Mouse (Mus musculus) CD8-positive naive resting alpha-beta T cell, adult 2 months (primary cell): ENCODE data around the gene B9d2.
A peak's percentile ranks its signal among the peaks of the same experiment; 100 is the strongest.

Source experiments
- DNase-seq, 2 experiments: peaks; one replicate each; pipeline ENCODE4 v3.0.0; 2022; ENCODE audit warnings: low read depth in 2 of 2, low spot score in 2 of 2

Gene B9d2

GRCm38 (mm10) chr7:25674297-25674696, 6.3 kb upstream of the B9d2 start:
- DNase-seq: no peak

GRCm38 (mm10) chr7:25674719-25675300, 5.8 kb upstream of the B9d2 start, which contains the start of gene Tmem91:
Gene Tmem91, minus strand, starts transcription at chr7:25675166.
- DNase-seq: no peak

GRCm38 (mm10) chr7:25675405-25675804, 5.2 kb upstream of the B9d2 start:
- DNase-seq: no peak

GRCm38 (mm10) chr7:25676085-25676781, 4.3 kb upstream of the B9d2 start:
- no peak for DNase-seq

GRCm38 (mm10) chr7:25677013-25677412, 3.6 kb upstream of the B9d2 start:
- DNase-seq: no peak

- DNase-seq: no peak
These were observed 609 bp upstream of the B9d2 start for GRCm38 (mm10) chr7:25679971-25680370.

- DNase-seq: peak; percentile 39 to 48
These were observed 1.0 kb downstream of the B9d2 start for GRCm38 (mm10) chr7:25681341-25682231.

- peak; percentile 16 to 40 for DNase-seq
These were observed 3.0 kb downstream of the B9d2 start for GRCm38 (mm10) chr7:25683474-25684180.

- no peak for DNase-seq
These were observed 4.1 kb downstream of the B9d2 start for GRCm38 (mm10) chr7:25684659-25685058.

GRCm38 (mm10) chr7:25685926-25686470, 5.4 kb downstream of the B9d2 start:
- DNase-seq: no peak

GRCm38 (mm10) chr7:25686680-25687531, 6.3 kb downstream of the B9d2 start, which contains the start of gene Tgfb1:
Gene Tgfb1, plus strand, starts transcription at chr7:25687002.
- peak; percentile 83 to 85 for DNase-seq

- DNase-seq: peak; percentile 31 to 33
These were observed 7.3 kb downstream of the B9d2 start for GRCm38 (mm10) chr7:25687811-25688401.

GRCm38 (mm10) chr7:25688810-25689586, 8.4 kb downstream of the B9d2 start:
- DNase-seq: peak; percentile 60 to 73

GRCm38 (mm10) chr7:25689603-25690021, 9.0 kb downstream of the B9d2 start:
- no peak for DNase-seq

- DNase-seq: no peak
These were observed 9.5 kb downstream of the B9d2 start for GRCm38 (mm10) chr7:25690051-25690450.

- no peak for DNase-seq
These were observed 13.5 kb downstream of the B9d2 start for GRCm38 (mm10) chr7:25694104-25694503.

GRCm38 (mm10) chr7:25699851-25700250, 19.3 kb downstream of the B9d2 start:
- no peak for DNase-seq

GRCm38 (mm10) chr7:25700732-25701131, 20.2 kb downstream of the B9d2 start:
- peak in 1 of 2 experiments; percentile 46 for DNase-seq

- no peak for DNase-seq
These were observed 21.8 kb downstream of the B9d2 start for GRCm38 (mm10) chr7:25702350-25702749.
